Comparison of ENCODE assay signal across 8 mouse cellular contexts in genomic region chr14:20545529-20546331, GRCm38 (mm10). TPM values are rescaled to one million over a fixed set of nuclear protein-coding genes. Genes with fewer than 3 reads are reported as not detected.
A peak's percentile ranks its signal among the peaks of the same experiment; 100 is the strongest.
DNase-seq lines count a peak whose midpoint lies in the region; ATAC-seq and TF ChIP-seq lines count a peak whose summit lies in the region.

No protein-coding gene starts in this region.

- peak overlapping the region; percentile 86 for H3K4me3 ChIP-seq in forebrain, embryonic 10.5 days
- H3K4me3 ChIP-seq in heart, embryonic 16.5 days (ENCODE audit: low read length): peak overlapping the region; percentile 70
- peak overlapping the region; percentile 92 for H3K4me3 ChIP-seq in liver, embryonic 16.5 days (ENCODE audit: low read depth, low read length)
- H3K4me3 ChIP-seq in neural tube, embryonic 13.5 days: peak overlapping the region; percentile 97
- H3K4me3 ChIP-seq in testis, adult 2 months (ENCODE audit: control insufficient read depth, low read depth, low read length): peak overlapping the region; percentile 97

- H3K4me1 ChIP-seq in forebrain, embryonic 10.5 days: peaks cover 17% of the 10 kb centered on the region
- H3K4me1 ChIP-seq in heart, embryonic 16.5 days (ENCODE audit: control insufficient read depth, insufficient read depth, low read length): peaks cover 13% of the 10 kb centered on the region
- H3K4me1 ChIP-seq in liver, embryonic 16.5 days (ENCODE audit: control insufficient read depth, low read depth, low read length): peaks cover 15% of the 10 kb centered on the region
- peaks cover 18% of the 10 kb centered on the region for H3K4me1 ChIP-seq in neural tube, embryonic 13.5 days (replicated peaks)
- H3K4me1 ChIP-seq in testis, adult 2 months (ENCODE audit: control insufficient read depth, insufficient read depth, low read length): peaks cover 2% of the 10 kb centered on the region; the same call in 1 of the 2 replicates

- peak; percentile 98 for ATAC-seq in heart, embryonic 16.5 days (replicated peaks; ENCODE audit: extremely low read depth, insufficient read depth, low FRiP score)
- peak; percentile 98 for ATAC-seq in liver, embryonic 16.5 days (ENCODE audit: low read depth)
- peak; percentile 95 for ATAC-seq in neural tube, embryonic 13.5 days (ENCODE audit: low read depth)

- peak overlapping the region; percentile 99 for H3K27ac ChIP-seq in forebrain, embryonic 10.5 days
- H3K27ac ChIP-seq in heart, embryonic 16.5 days (ENCODE audit: low read length): peak overlapping the region; percentile 97
- peak overlapping the region; percentile 99 for H3K27ac ChIP-seq in liver, embryonic 16.5 days (ENCODE audit: low read length)
- peak overlapping the region; percentile 98 for H3K27ac ChIP-seq in neural tube, embryonic 13.5 days (replicated peaks)
- peak overlapping the region; percentile 97 for H3K27ac ChIP-seq in testis, adult 2 months (ENCODE audit: control insufficient read depth, insufficient read depth, low read depth, low read length)

- TF ChIP-seq CTCF in testis, adult 2 months (IDR thresholded peaks at IDR 0.05; ENCODE audit: control insufficient read depth, insufficient read depth, insufficient replicate concordance, low read depth, low read length): no peak

- H3K27me3 ChIP-seq in forebrain, embryonic 10.5 days (ENCODE audit: poor library complexity, severe bottlenecking): no peaks in the 10 kb centered on the region
- H3K27me3 ChIP-seq in heart, embryonic 16.5 days (ENCODE audit: control insufficient read depth, insufficient read depth, low read length): no peaks in the 10 kb centered on the region
- H3K27me3 ChIP-seq in liver, embryonic 16.5 days (ENCODE audit: control insufficient read depth, insufficient read depth, low read depth, low read length): no peaks in the 10 kb centered on the region
- no peaks in the 10 kb centered on the region for H3K27me3 ChIP-seq in neural tube, embryonic 13.5 days
- no peaks in the 10 kb centered on the region for H3K27me3 ChIP-seq in testis, adult 2 months (ENCODE audit: control insufficient read depth, insufficient read depth, low read length)

- H3K4me2 ChIP-seq in heart, embryonic 16.5 days (ENCODE audit: low read depth, low read length): peak overlapping the region; percentile 71
- peak overlapping the region; percentile 74 for H3K4me2 ChIP-seq in liver, embryonic 16.5 days (ENCODE audit: low read depth, low read length)
- peak overlapping the region; percentile 65 for H3K4me2 ChIP-seq in neural tube, embryonic 13.5 days

- WGBS in forebrain, embryonic 10.5 days: 0% methylated on average over 66 of the region's 67 CpGs
- 0% methylated on average over 61 of the region's 67 CpGs for WGBS in heart, embryonic 16.5 days
- WGBS in liver, embryonic 16.5 days (ENCODE audit: insufficient replicate concordance): under 1% methylated on average over 43 of the region's 67 CpGs
- under 1% methylated on average over 60 of the region's 67 CpGs for WGBS in neural tube, embryonic 13.5 days

- peak; percentile 78 for TF ChIP-seq POLR2A in testis, adult 2 months (IDR thresholded peaks at IDR 0.05; ENCODE audit: control insufficient read depth, low read depth, low read length)

- H3K9me3 ChIP-seq in forebrain, embryonic 10.5 days: no peaks in the 10 kb centered on the region
- no peaks in the 10 kb centered on the region for H3K9me3 ChIP-seq in heart, embryonic 16.5 days (replicated peaks; ENCODE audit: control insufficient read depth, low read length)
- H3K9me3 ChIP-seq in liver, embryonic 16.5 days (replicated peaks; ENCODE audit: control insufficient read depth, low read length): no peaks in the 10 kb centered on the region
- no peaks in the 10 kb centered on the region for H3K9me3 ChIP-seq in neural tube, embryonic 13.5 days

- H3K36me3 ChIP-seq in forebrain, embryonic 10.5 days (replicated peaks): peaks cover 43% of the 10 kb centered on the region
- H3K36me3 ChIP-seq in heart, embryonic 16.5 days (ENCODE audit: control insufficient read depth, insufficient read depth): peaks cover 7% of the 10 kb centered on the region
- H3K36me3 ChIP-seq in liver, embryonic 16.5 days (ENCODE audit: control insufficient read depth, insufficient read depth): no peaks in the 10 kb centered on the region
- H3K36me3 ChIP-seq in neural tube, embryonic 13.5 days: peaks cover 19% of the 10 kb centered on the region
- H3K36me3 ChIP-seq in testis, adult 2 months (ENCODE audit: control insufficient read depth, insufficient read depth, low read length): peaks cover 4% of the 10 kb centered on the region

- H3K9ac ChIP-seq in heart, embryonic 16.5 days (ENCODE audit: low read length): peak overlapping the region; percentile 83
- H3K9ac ChIP-seq in liver, embryonic 16.5 days (ENCODE audit: low read depth, low read length): peak overlapping the region; percentile 95
- peak overlapping the region; percentile 97 for H3K9ac ChIP-seq in neural tube, embryonic 13.5 days

- peak; percentile 71 to 73 for DNase-seq in CD8-positive naive resting alpha-beta T cell, adult 2 months (ENCODE audit: low read depth in 2 of 2, low spot score in 2 of 2)
- peak; percentile 60 for DNase-seq in c-Kit-positive CD71-negative TER-119-negative erythroid progenitor cells, embryonic 14.5 days (ENCODE audit: low read depth)
- DNase-seq in forebrain, embryonic 10.5 days (ENCODE audit: extremely low spot score, low spot score): peak; percentile 81
- DNase-seq in kidney, postnatal 4 days: peak; percentile 90 to 94

RNA-seq across cellular contexts. Expression of gene Ppp3cb, which starts 0.6 kb away (rescaled TPM):
- polyA plus RNA-seq in forebrain, embryonic 10.5 days (2016; fragmentation: Nextera tagmentation; extraction: Ambion mirVana): 44.7 and 48.5 TPM in 2 replicates
- 28.4 and 32.0 TPM in 2 replicates for polyA plus RNA-seq in heart, embryonic 16.5 days (2015; fragmentation: Nextera tagmentation; extraction: Ambion mirVana)
- 10.9 and 13.3 TPM in 2 replicates for polyA plus RNA-seq in liver, embryonic 16.5 days (2015; fragmentation: Nextera tagmentation; extraction: Ambion mirVana)
- 77.6 and 81.1 TPM in 2 replicates for polyA plus RNA-seq in neural tube, embryonic 13.5 days (2015; fragmentation: Nextera tagmentation; extraction: Ambion mirVana)
- 7.7 and 10.0 TPM in 2 replicates for polyA plus RNA-seq in testis, adult 2 months (2012; rRNA removed)

RNA-seq across cellular contexts. Expression of gene Mss51, which starts 49.0 kb away (rescaled TPM):
- polyA plus RNA-seq in forebrain, embryonic 10.5 days (2016; fragmentation: Nextera tagmentation; extraction: Ambion mirVana): 1.3 TPM in 2 replicates
- 0.25 and 0.60 TPM in 2 replicates for polyA plus RNA-seq in heart, embryonic 16.5 days (2015; fragmentation: Nextera tagmentation; extraction: Ambion mirVana)
- 0.42 and 0.55 TPM in 2 replicates for polyA plus RNA-seq in liver, embryonic 16.5 days (2015; fragmentation: Nextera tagmentation; extraction: Ambion mirVana)
- polyA plus RNA-seq in neural tube, embryonic 13.5 days (2015; fragmentation: Nextera tagmentation; extraction: Ambion mirVana): 0.74 and 0.75 TPM in 2 replicates
- 1.7 and 2.1 TPM in 2 replicates for polyA plus RNA-seq in testis, adult 2 months (2012; rRNA removed)

Comparison
In these comparisons a context has a peak if more than half of its experiments do, and no peak if none do; other contexts are left out.
1. Peak in every context shown above with its lines: DNase-seq, ATAC-seq, H3K4me3 ChIP-seq and H3K27ac ChIP-seq.